Mouse (Mus musculus) urinary bladder, postnatal 0 days (tissue): ENCODE measurements around the gene Gm11009. TPM values are rescaled to one million over a fixed set of nuclear protein-coding genes. Genes with fewer than 3 reads are reported as not detected.

Experiments
- polyA plus RNA-seq: library from polyadenylated mRNA; unstranded; fragments of >200 nt; fragmentation: Nextera tagmentation; extraction: Ambion mirVana; gene quantifications from 2 replicates; pipeline ENCODE4 v1.2.1, GENCODE M21; 2015

Gm11009 gene
- not detected in 2 replicates for polyA plus RNA-seq

DNA sequence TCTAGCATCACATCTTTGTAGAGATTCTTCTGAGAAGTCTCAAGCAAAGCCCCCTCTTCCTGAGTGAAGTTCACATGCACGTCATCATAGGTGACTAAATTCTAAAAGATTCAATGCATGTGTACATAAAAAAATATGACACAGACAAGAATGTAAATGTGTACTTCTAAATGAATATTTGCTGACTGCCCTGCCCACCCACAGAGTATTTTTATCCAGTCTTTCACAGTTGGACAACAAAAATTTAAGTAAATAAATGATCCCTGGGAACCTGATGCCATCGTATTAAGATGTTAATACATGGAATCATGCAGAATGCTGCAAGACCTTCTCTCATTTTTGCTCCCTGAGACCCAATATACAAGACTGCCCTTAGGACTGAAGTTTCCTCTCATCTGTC lies at the start of gene Gm11009:
Gene Gm11009, minus strand, starts transcription at position 101 of the 400 bp plus-strand sequence.

Other genes with a start within 250 kb of the Gm11009 start
- gene Gm2004, start 169.7 kb downstream of the Gm11009 start, polyA plus RNA-seq: 0.54 and 0.65 TPM in 2 replicates
- gene 2210418O10Rik, start 92.9 kb downstream of the Gm11009 start, polyA plus RNA-seq: 16.7 and 18.6 TPM in 2 replicates
- gene Gm14435, start 104.1 kb upstream of the Gm11009 start, polyA plus RNA-seq: 19.4 and 25.9 TPM in 2 replicates
- 7.4 and 13.8 TPM in 2 replicates for gene Gm14434, start 167.3 kb upstream of the Gm11009 start, polyA plus RNA-seq
- gene Zfp967, start 201.6 kb upstream of the Gm11009 start, polyA plus RNA-seq: not detected in 2 replicates